Mouse (Mus musculus): ENCODE data around the gene Gm13889. TPM values are rescaled to one million over a fixed set of nuclear protein-coding genes. Genes with fewer than 3 reads are reported as not detected.

Gm13889 gene
- polyA plus RNA-seq, 1 experiment, result 49.8 TPM

Other genes starting within 250 kb of the Gm13889 start
- 35.4 and 45.9 TPM in 2 replicates for gene Ext2, start 134.6 kb downstream of the Gm13889 start, polyA plus RNA-seq (2012; rRNA removed)
- 15.1 and 16.0 TPM in 2 replicates for gene Accs, start 107.3 kb downstream of the Gm13889 start, polyA plus RNA-seq (2012; rRNA removed)
- gene Accsl, start 88.0 kb downstream of the Gm13889 start, polyA plus RNA-seq (2012; rRNA removed), result 0.06 and 0.10 TPM in 2 replicates
- not detected in 2 replicates for gene Gm27027, start 39.2 kb upstream of the Gm13889 start, polyA plus RNA-seq (2012; rRNA removed)
- gene Alkbh3, start 53.6 kb upstream of the Gm13889 start, polyA plus RNA-seq (2012; rRNA removed), result 69.6 and 77.1 TPM in 2 replicates
- 58.2 and 73.7 TPM in 2 replicates for gene Hsd17b12, start 200.8 kb upstream of the Gm13889 start, polyA plus RNA-seq (2012; rRNA removed)

All from urinary bladder, adult 2 months (tissue).